Mouse (Mus musculus) left cerebral cortex, adult 11 months (tissue): ENCODE measurements around the gene Defb38.

Source experiments
- DNase-seq: peaks from one replicate; pipeline ENCODE4 v3.0.0; 2022; ENCODE audit warnings: low spot score

Gene Defb38

DNA sequence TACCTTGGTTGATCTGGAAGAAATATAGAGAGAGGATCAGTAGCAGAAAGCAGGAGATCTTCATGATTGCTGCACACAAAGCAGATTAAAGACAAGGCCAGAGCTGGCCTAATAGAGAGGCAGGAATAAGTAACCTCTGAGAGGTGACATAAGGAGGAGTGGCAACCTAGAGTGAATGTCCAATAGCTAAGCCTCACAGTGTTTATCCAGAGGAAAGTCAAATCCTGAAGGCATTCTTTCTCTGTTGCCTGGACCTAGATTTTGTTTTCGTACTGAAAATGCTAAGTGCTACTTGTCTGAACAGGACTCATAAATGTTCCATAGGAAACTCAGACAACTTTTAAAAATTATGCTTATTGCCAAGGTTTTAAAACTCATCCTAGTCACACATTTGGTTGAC, at the start of gene Defb38:
TSS of gene Defb38 (minus strand) at position 101 of the 400 bp plus-strand sequence.
- DNase-seq: no peak

GRCm38 (mm10) chr8:19066013-19066412, 39.6 kb upstream of the Defb38 start:
- no peak for DNase-seq

GRCm38 (mm10) chr8:19064710-19065109, 38.3 kb upstream of the Defb38 start, which contains the start of gene Defb39:
TSS of gene Defb39 (minus strand) at chr8:19064810.
- no peak for DNase-seq

DNA sequence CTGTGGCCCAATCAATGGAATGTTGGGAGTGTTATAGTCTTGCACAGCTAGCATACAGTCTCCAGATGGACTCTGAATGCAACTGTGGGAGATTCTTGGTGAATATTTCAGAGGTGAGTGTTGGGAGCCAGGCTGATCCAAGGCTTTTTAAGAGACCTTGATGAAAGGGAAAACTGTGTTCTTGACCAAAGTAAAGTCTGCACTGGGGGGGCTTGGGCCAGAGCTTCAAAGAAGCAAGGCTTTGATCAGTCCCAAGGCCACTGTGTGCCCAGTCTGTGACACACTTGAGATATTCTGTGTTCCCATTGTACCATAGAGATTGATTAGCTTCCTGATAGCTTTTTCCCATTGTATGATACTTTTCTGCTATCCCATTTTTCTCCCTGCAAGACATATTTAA, 36.5 kb upstream of the Defb38 start:
- no peak for DNase-seq

- DNase-seq: no peak
These were observed 18.9 kb upstream of the Defb38 start for GRCm38 (mm10) chr8:19045242-19045641.
